Mouse (Mus musculus) midbrain, embryonic 12.5 days (tissue): ENCODE measurements around the gene Kif3c. TPM values are rescaled to one million over a fixed set of nuclear protein-coding genes. Genes with fewer than 3 reads are reported as not detected.
A peak's percentile ranks its signal among the peaks of the same experiment; 100 is the strongest.

Source experiments
- ATAC-seq: fragments of 200-750 bp; cut with Nextera tagmentation; 2 replicates; pipeline ENCODE4 v1.8.0; 2017; ENCODE audit warnings: low read depth, moderate TSS enrichment, moderate library complexity; ENCODE audit not compliant: low FRiP score
- H3K27ac ChIP-seq: fragments of 300-500 bp; sonication (generic); replicated peaks from 2 replicates; pipeline ENCODE4 v1.5.1; 2016; ENCODE audit warnings: mild to moderate bottlenecking
- H3K27me3 ChIP-seq: fragments of 300-500 bp; sonication (generic); 2 replicates; pipeline ENCODE4 v1.6.1; 2016; ENCODE audit warnings: mild to moderate bottlenecking
- H3K36me3 ChIP-seq: fragments of 300-500 bp; sonication (generic); 2 replicates; pipeline ENCODE4 v1.6.1; 2016
- H3K4me1 ChIP-seq: fragments of 300-500 bp; sonication (generic); 2 replicates; pipeline ENCODE4 v1.6.1; 2016
- H3K4me2 ChIP-seq: fragments of 300-500 bp; sonication (generic); replicated peaks from 2 replicates; pipeline ENCODE4 v1.6.1; 2016; ENCODE audit warnings: mild to moderate bottlenecking, moderate library complexity
- H3K4me3 ChIP-seq: fragments of 300-500 bp; sonication (generic); 2 replicates; pipeline ENCODE4 v1.5.1; 2016; ENCODE audit warnings: mild to moderate bottlenecking
- H3K9ac ChIP-seq: fragments of 300-500 bp; sonication (generic); replicated peaks from 2 replicates; pipeline ENCODE4 v1.6.1; 2016; ENCODE audit warnings: mild to moderate bottlenecking, moderate library complexity
- H3K9me3 ChIP-seq: fragments of 300-500 bp; sonication (generic); 2 replicates; pipeline ENCODE4 v1.6.1; 2016; ENCODE audit warnings: mild to moderate bottlenecking
- WGBS: fragments of 180-500 bp; shearing (Covaris S2); methylation state at CpG from one replicate; pipeline ENCODE4 v1.1.7; 2016; 5-methylcytosine and 5-hydroxymethylcytosine counted together
- polyA plus RNA-seq: library from polyadenylated mRNA; unstranded; fragments of >200 nt; fragmentation: Nextera tagmentation; extraction: Ambion mirVana; gene quantifications from 2 replicates; pipeline ENCODE4 v1.2.1, GENCODE M21; 2016

Gene Kif3c
- polyA plus RNA-seq, 1 experiment from 2014 or later = 58.2 TPM

- peaks cover 7% of the 10 kb centered on the region for H3K9me3 ChIP-seq
- H3K4me2 ChIP-seq = peak overlapping the region; percentile 86
- H3K9ac ChIP-seq = no peak overlapping the region
- H3K36me3 ChIP-seq = peaks cover 26% of the 10 kb centered on the region
- H3K27me3 ChIP-seq = no peaks in the 10 kb centered on the region
- WGBS = 40% methylated on average over 3 of the region's 3 CpGs
- peaks cover 53% of the 10 kb centered on the region for H3K4me1 ChIP-seq
- peak overlapping the region; percentile 36; the same call in 1 of the 2 replicates for H3K4me3 ChIP-seq
- no peak for ATAC-seq
- peak overlapping the region; percentile 63; the same call in 1 of the 2 replicates for H3K27ac ChIP-seq
These were observed 7.1 kb downstream of the Kif3c start for GRCm38 (mm10) chr12:3371991-3372390.

GRCm38 (mm10) chr12:3373566-3373965, 8.6 kb downstream of the Kif3c start:
- no peak overlapping the region for H3K27ac ChIP-seq
- peaks cover 38% of the 10 kb centered on the region for H3K4me1 ChIP-seq
- H3K9me3 ChIP-seq = no peaks in the 10 kb centered on the region
- H3K4me3 ChIP-seq = no peak overlapping the region
- H3K36me3 ChIP-seq = peaks cover 21% of the 10 kb centered on the region
- no peak overlapping the region for H3K9ac ChIP-seq
- ATAC-seq = no peak
- WGBS = 93% methylated on average over 6 of the region's 6 CpGs
- no peak overlapping the region for H3K4me2 ChIP-seq
- no peaks in the 10 kb centered on the region for H3K27me3 ChIP-seq

- H3K4me2 ChIP-seq = no peak overlapping the region
- no peaks in the 10 kb centered on the region for H3K9me3 ChIP-seq
- H3K27ac ChIP-seq = no peak overlapping the region
- H3K36me3 ChIP-seq = peaks cover 23% of the 10 kb centered on the region
- H3K4me1 ChIP-seq = peaks cover 29% of the 10 kb centered on the region
- no peak overlapping the region for H3K4me3 ChIP-seq
- 81% methylated on average over 5 of the region's 5 CpGs for WGBS
- no peak overlapping the region for H3K9ac ChIP-seq
- H3K27me3 ChIP-seq = no peaks in the 10 kb centered on the region
- ATAC-seq = no peak
These were observed 9.6 kb downstream of the Kif3c start for GRCm38 (mm10) chr12:3374552-3374951.

GRCm38 (mm10) chr12:3377190-3377589, 12.3 kb downstream of the Kif3c start:
- H3K4me1 ChIP-seq = peaks cover 3% of the 10 kb centered on the region
- WGBS = 22% methylated on average over 3 of the region's 3 CpGs
- peaks cover 43% of the 10 kb centered on the region for H3K36me3 ChIP-seq
- ATAC-seq = no peak
- H3K9me3 ChIP-seq = no peaks in the 10 kb centered on the region
- H3K9ac ChIP-seq = no peak overlapping the region
- no peak overlapping the region for H3K27ac ChIP-seq
- H3K4me3 ChIP-seq = no peak overlapping the region
- no peaks in the 10 kb centered on the region for H3K27me3 ChIP-seq
- H3K4me2 ChIP-seq = no peak overlapping the region

- Histone ChIP-seq H3K9me3 (no peaks in the 10 kb centered on the region), H3K27me3 (no peaks in the 10 kb centered on the region), H3K36me3 (peaks cover 45% of the 10 kb centered on the region), H3K9ac (no peak overlapping the region), H3K27ac (no peak overlapping the region), H3K4me1 (no peaks in the 10 kb centered on the region), H3K4me2 (no peak overlapping the region), H3K4me3 (no peak overlapping the region)
- no peak for ATAC-seq
- 85% methylated on average over 5 of the region's 5 CpGs for WGBS
These were observed 12.8 kb downstream of the Kif3c start for GRCm38 (mm10) chr12:3377755-3378154.

- WGBS = 88% methylated on average over 1 of the region's 1 CpGs
- H3K36me3 ChIP-seq = peaks cover 64% of the 10 kb centered on the region
- no peak overlapping the region for H3K9ac ChIP-seq
- H3K4me3 ChIP-seq = no peak overlapping the region
- no peak overlapping the region for H3K4me2 ChIP-seq
- H3K27ac ChIP-seq = no peak overlapping the region
- H3K9me3 ChIP-seq = no peaks in the 10 kb centered on the region
- peaks cover 11% of the 10 kb centered on the region for H3K4me1 ChIP-seq
- no peaks in the 10 kb centered on the region for H3K27me3 ChIP-seq
- no peak for ATAC-seq
These were observed 19.9 kb downstream of the Kif3c start for GRCm38 (mm10) chr12:3384860-3385259.

- Histone ChIP-seq H3K4me3 (no peak overlapping the region), H3K4me1 (peaks cover 11% of the 10 kb centered on the region), H3K4me2 (no peak overlapping the region), H3K36me3 (peaks cover 67% of the 10 kb centered on the region), H3K9ac (no peak overlapping the region), H3K27me3 (no peaks in the 10 kb centered on the region), H3K27ac (no peak overlapping the region; the same call in 1 of the 2 replicates), H3K9me3 (no peaks in the 10 kb centered on the region)
- 88% methylated on average over 6 of the region's 6 CpGs for WGBS
- no peak for ATAC-seq
These were observed 20.3 kb downstream of the Kif3c start for GRCm38 (mm10) chr12:3385271-3385670.

- peaks cover 65% of the 10 kb centered on the region for H3K36me3 ChIP-seq
- no peak overlapping the region for H3K4me2 ChIP-seq
- no peaks in the 10 kb centered on the region for H3K9me3 ChIP-seq
- H3K4me1 ChIP-seq = peaks cover 11% of the 10 kb centered on the region
- peak overlapping the region; percentile 10; the same call in 1 of the 2 replicates for H3K27ac ChIP-seq
- no peak overlapping the region for H3K9ac ChIP-seq
- H3K4me3 ChIP-seq = no peak overlapping the region
- WGBS = 71% methylated on average over 10 of the region's 10 CpGs
- ATAC-seq = 0 out of 2 replicates have a peak, but pooled peaks have one; percentile 10
- H3K27me3 ChIP-seq = no peaks in the 10 kb centered on the region
These were observed 21.0 kb downstream of the Kif3c start for GRCm38 (mm10) chr12:3385940-3386339.

- WGBS = 94% methylated on average over 16 of the region's 16 CpGs
These were observed 23.0 kb downstream of the Kif3c start for GRCm38 (mm10) chr12:3387891-3388290.

GRCm38 (mm10) chr12:3389394-3389793, 24.5 kb downstream of the Kif3c start:
- Histone ChIP-seq H3K9ac (no peak overlapping the region), H3K27ac (no peak overlapping the region), H3K4me3 (no peak overlapping the region), H3K9me3 (no peaks in the 10 kb centered on the region), H3K36me3 (peaks cover 70% of the 10 kb centered on the region), H3K4me2 (no peak overlapping the region), H3K4me1 (peaks cover 11% of the 10 kb centered on the region), H3K27me3 (no peaks in the 10 kb centered on the region)
- ATAC-seq = no peak
- 94% methylated on average over 12 of the region's 12 CpGs for whole genome bisulfite sequencing

More at GRCm38 (mm10) chr12:3387891-3388290, 23.0 kb downstream of the Kif3c start:
- peaks cover 11% of the 10 kb centered on the region for H3K4me1 ChIP-seq
- H3K9me3 ChIP-seq = no peaks in the 10 kb centered on the region
- H3K4me2 ChIP-seq = no peak overlapping the region
- H3K27me3 ChIP-seq = no peaks in the 10 kb centered on the region
- no peak overlapping the region for H3K9ac ChIP-seq
- ATAC-seq = no peak
- H3K4me3 ChIP-seq = no peak overlapping the region
- H3K36me3 ChIP-seq = peaks cover 56% of the 10 kb centered on the region
- no peak overlapping the region for H3K27ac ChIP-seq

GRCm38 (mm10) chr12:3390071-3390470, 25.1 kb downstream of the Kif3c start:
- Histone ChIP-seq H3K9me3 (no peaks in the 10 kb centered on the region), H3K36me3 (peaks cover 77% of the 10 kb centered on the region), H3K4me2 (no peak overlapping the region), H3K9ac (no peak overlapping the region), H3K4me1 (peaks cover 11% of the 10 kb centered on the region), H3K4me3 (no peak overlapping the region), H3K27ac (no peak overlapping the region), H3K27me3 (no peaks in the 10 kb centered on the region)
- WGBS = 97% methylated on average over 2 of the region's 2 CpGs
- ATAC-seq = no peak

GRCm38 (mm10) chr12:3390577-3391262, 25.8 kb downstream of the Kif3c start:
- no peak overlapping the region for H3K4me3 ChIP-seq
- H3K36me3 ChIP-seq = peaks cover 74% of the 10 kb centered on the region
- no peaks in the 10 kb centered on the region for H3K9me3 ChIP-seq
- no peak overlapping the region for H3K9ac ChIP-seq
- H3K27me3 ChIP-seq = no peaks in the 10 kb centered on the region
- WGBS = 32% methylated on average over 12 of the region's 12 CpGs
- no peak overlapping the region for H3K27ac ChIP-seq
- peaks cover 6% of the 10 kb centered on the region for H3K4me1 ChIP-seq
- ATAC-seq = peak; percentile 74
- H3K4me2 ChIP-seq = no peak overlapping the region
